Mouse (Mus musculus) CH12.LX (cell line): ENCODE data around the gene Slc10a2.

Experiments used
- JUND ChIP-seq: conservative IDR thresholded peaks from 2 replicates; pipeline ENCODE4 v1.6.1; 2011; ENCODE audit warnings: low read depth, low read length, improper control_type of control experiment
- POLR2A ChIP-seq: IDR thresholded peaks from 2 replicates; pipeline ENCODE4 v1.6.1; 2011; ENCODE audit warnings: low read depth, mild to moderate bottlenecking, improper control_type of control experiment, low read length

DNA sequence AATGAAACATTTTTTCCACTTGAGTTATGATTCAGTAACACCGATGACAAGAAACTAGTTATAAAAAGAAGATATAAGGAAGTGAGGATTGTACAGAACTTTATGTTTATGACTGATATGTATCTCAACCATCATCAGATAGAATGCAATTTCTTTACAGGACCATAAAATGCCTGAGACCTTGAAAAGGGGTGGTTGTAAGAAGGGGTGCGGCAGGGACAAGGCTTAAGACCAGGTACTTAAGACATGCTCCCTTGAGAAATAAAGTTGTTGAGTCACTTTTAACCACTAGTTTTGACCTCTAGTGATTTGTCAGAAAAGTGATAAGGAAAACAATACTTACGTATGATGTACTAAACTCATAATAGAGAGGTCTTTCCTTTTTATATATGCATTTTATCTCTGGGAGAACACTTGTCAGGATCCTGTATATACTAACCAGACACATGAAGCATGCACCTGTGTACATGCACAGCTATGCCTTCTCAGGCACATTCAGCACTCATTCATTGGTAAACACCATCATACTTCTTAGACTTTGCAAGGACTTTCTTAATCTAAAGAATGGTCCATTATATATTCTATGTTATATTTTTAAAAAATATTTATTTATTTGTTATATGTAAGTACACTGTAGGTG, 31.4 kb downstream of the Slc10a2 start:
- no peak for TF ChIP-seq POLR2A
- TF ChIP-seq JUND = no peak
